Mouse (Mus musculus) thymus, postnatal 0 days (tissue): ENCODE data around the gene Got1. TPM values are rescaled to one million over a fixed set of nuclear protein-coding genes. Genes with fewer than 3 reads are reported as not detected.
"Not testable (repeated sequence)": the region's sequence is repeated elsewhere in the genome, so short reads cannot be mapped to it uniquely, and the experiment has no call there.

Experiments used
- DNase-seq: peaks from one replicate; pipeline ENCODE4 v3.0.0-alpha.2; 2015; ENCODE audit warnings: low spot score
- polyA plus RNA-seq: library from polyadenylated mRNA; unstranded; fragments of >200 nt; fragmentation: Nextera tagmentation; extraction: Ambion mirVana; gene quantifications from 2 replicates; pipeline ENCODE4 v1.2.1, GENCODE M21; 2015

The Got1 gene
- polyA plus RNA-seq, 1 experiment from 2014 or later: 63.2 TPM

- no peak for DNase-seq
Measured at GRCm38 (mm10) chr19:43521996-43522395, 2.4 kb downstream of the Got1 start.

- DNase-seq: no peak
Measured at GRCm38 (mm10) chr19:43521362-43521761, 3.0 kb downstream of the Got1 start.

- peak; percentile 21 for DNase-seq
Measured at GRCm38 (mm10) chr19:43520402-43520801, 4.0 kb downstream of the Got1 start.

- no peak for DNase-seq
Measured at GRCm38 (mm10) chr19:43519226-43519625, 5.2 kb downstream of the Got1 start.

- DNase-seq: no peak
Measured at GRCm38 (mm10) chr19:43518261-43518660, 6.1 kb downstream of the Got1 start.

GRCm38 (mm10) chr19:43517808-43518207 lies 6.6 kb downstream of the Got1 start:
- DNase-seq: no peak

- DNase-seq: no peak
Measured at GRCm38 (mm10) chr19:43517320-43517719, 7.1 kb downstream of the Got1 start.

GRCm38 (mm10) chr19:43516397-43517035 lies 7.9 kb downstream of the Got1 start:
- DNase-seq: no peak

- DNase-seq: no peak
Measured at GRCm38 (mm10) chr19:43515668-43516396, 8.6 kb downstream of the Got1 start.

- DNase-seq: no peak
Measured at GRCm38 (mm10) chr19:43513874-43514273, 10.5 kb downstream of the Got1 start.

- no peak for DNase-seq
Measured at GRCm38 (mm10) chr19:43511621-43512620, 12.5 kb downstream of the Got1 start.

- DNase-seq: no peak
Measured at GRCm38 (mm10) chr19:43510436-43511220, 13.8 kb downstream of the Got1 start.

GRCm38 (mm10) chr19:43505441-43505840 lies 19.0 kb downstream of the Got1 start:
- DNase-seq: no peak

- not testable (repeated sequence) for DNase-seq
Measured at GRCm38 (mm10) chr19:43503593-43503992, 20.8 kb downstream of the Got1 start.

- no peak for DNase-seq
Measured at GRCm38 (mm10) chr19:43502630-43503029, 21.8 kb downstream of the Got1 start.

GRCm38 (mm10) chr19:43498874-43499273 lies 25.5 kb downstream of the Got1 start:
- DNase-seq: no peak

- DNase-seq: no peak
Measured at GRCm38 (mm10) chr19:43497440-43497839, 27.0 kb downstream of the Got1 start.

- peak; percentile 51 for DNase-seq
Measured at GRCm38 (mm10) chr19:43495846-43496245, 28.6 kb downstream of the Got1 start.

- DNase-seq: no peak
Measured at GRCm38 (mm10) chr19:43494914-43495313, 29.5 kb downstream of the Got1 start.

- no peak for DNase-seq
Measured at GRCm38 (mm10) chr19:43493878-43494277, 30.5 kb downstream of the Got1 start.

- peak; percentile 10 for DNase-seq
Measured at GRCm38 (mm10) chr19:43493316-43493715, 31.1 kb downstream of the Got1 start.
